Mouse (Mus musculus) c-Kit-positive CD71-positive TER-119-positive erythroid progenitor cells, embryonic 14.5 days (primary cell): ENCODE data around the gene Tenm4.

Experiments used
- DNase-seq: peaks from one replicate; pipeline ENCODE4 v3.0.0-alpha.2; 2013; ENCODE audit warnings: low spot score

The Tenm4 gene

DNA sequence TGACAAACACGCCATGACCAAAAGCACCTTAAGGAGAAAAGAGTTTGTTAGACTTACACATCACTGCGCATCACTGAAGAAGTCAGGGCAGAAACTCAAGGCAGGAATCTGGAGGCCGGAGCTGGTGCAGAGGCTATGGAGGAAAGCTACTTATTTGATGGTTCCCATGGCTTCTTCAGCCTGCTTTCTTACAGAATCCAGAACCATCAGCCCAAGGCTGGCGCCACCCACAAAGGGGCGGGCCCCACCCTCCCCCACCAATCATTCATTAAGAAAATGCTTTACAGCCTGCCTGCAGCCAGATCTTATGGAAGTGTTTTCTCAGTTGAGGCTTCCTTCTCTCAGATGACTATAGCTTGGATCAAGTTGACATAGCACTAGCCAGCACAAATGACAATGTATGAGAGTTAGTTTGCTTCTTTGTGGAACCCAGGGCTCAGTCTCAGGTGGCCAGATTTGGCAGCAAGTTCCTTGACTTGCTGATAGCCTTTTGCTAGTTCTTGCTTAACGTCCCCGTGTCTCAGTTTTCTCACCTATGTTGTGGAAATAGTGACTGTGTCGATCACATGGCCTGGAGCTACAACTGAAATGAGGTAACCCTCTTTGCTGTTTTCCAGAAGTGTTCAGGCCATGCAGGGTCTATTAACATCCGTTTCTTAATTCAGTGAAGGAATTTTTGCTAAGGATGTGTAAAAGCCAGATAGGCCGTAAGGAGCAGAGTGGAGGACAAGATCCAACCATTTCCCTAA lies 32.9 kb downstream of the Tenm4 start:
- no peak for DNase-seq

DNA sequence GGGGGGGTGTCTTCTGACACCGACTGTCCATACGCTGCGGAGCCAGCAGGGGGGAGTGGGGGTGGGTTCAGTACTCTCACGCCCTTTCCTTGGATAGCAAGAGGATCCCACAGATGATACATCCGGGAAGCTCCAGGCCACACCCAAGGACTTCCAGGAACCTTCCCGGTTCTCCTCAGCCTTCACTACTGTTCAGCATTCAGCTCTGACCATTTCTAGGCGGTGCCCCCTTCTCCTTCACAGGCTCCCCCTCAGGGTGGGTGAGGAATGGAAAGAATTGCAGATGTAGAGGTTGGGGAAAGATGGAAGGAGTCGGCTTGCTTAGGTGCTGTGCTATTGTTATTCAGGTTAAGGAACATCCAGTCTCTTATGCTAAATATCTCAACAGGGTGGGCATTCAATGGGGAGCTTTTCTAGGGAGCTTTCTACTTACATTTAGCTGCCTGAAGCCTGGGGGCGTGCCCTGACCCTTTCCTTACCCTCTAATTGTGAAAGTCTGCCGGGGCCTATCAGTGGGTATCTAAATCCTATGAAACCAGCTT lies 33.8 kb downstream of the Tenm4 start:
- no peak for DNase-seq

- no peak for DNase-seq
Measured at GRCm38 (mm10) chr7:96207071-96207470, 36.0 kb downstream of the Tenm4 start.

GRCm38 (mm10) chr7:96209783-96210524 lies 38.9 kb downstream of the Tenm4 start:
- no peak for DNase-seq

DNA sequence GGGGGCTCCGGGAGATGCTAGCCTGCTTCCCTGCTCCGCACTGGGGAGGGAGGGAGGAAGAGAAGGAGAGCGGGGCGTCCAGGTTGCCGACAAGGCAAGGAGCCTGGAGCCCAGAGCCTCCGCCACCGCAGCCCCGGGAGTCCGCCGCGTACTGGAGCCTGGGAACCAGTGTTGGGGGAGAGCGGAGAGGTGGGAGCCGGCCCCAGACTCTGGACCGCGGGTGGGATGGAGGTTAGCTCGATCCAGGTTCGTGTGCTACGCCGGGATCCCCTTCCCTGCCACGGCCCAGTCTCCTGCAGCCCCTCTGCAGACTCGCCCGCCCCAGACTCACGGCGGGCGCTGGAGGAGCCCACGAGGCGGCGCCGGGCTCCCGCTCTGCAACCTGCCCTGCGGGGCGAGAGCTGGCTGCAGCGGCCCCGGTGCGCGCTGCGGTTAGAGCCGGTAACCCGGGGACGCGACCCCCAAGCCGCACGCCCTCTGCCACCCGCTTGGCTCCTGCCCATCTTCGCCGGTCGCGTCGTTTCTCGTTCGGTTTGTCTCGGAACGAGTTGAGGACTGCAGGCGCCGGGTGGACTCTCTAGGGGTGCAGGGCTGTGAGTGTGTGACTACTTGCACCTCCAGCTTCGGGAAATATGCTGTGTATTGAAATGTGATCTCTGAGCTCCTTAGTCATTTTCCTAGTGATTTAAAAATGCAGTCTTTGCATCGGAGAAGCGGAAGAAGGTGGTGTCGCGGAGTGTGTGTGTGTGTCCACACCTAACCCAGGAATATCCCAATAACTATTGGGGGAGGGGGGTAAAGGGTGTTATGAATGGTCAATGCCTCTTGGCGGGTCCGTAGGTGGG lies 39.7 kb downstream of the Tenm4 start:
- DNase-seq, result no peak

GRCm38 (mm10) chr7:96211618-96212021 lies 40.6 kb downstream of the Tenm4 start:
- no peak for DNase-seq

GRCm38 (mm10) chr7:96212224-96212591 lies 41.2 kb downstream of the Tenm4 start:
- no peak for DNase-seq

DNA sequence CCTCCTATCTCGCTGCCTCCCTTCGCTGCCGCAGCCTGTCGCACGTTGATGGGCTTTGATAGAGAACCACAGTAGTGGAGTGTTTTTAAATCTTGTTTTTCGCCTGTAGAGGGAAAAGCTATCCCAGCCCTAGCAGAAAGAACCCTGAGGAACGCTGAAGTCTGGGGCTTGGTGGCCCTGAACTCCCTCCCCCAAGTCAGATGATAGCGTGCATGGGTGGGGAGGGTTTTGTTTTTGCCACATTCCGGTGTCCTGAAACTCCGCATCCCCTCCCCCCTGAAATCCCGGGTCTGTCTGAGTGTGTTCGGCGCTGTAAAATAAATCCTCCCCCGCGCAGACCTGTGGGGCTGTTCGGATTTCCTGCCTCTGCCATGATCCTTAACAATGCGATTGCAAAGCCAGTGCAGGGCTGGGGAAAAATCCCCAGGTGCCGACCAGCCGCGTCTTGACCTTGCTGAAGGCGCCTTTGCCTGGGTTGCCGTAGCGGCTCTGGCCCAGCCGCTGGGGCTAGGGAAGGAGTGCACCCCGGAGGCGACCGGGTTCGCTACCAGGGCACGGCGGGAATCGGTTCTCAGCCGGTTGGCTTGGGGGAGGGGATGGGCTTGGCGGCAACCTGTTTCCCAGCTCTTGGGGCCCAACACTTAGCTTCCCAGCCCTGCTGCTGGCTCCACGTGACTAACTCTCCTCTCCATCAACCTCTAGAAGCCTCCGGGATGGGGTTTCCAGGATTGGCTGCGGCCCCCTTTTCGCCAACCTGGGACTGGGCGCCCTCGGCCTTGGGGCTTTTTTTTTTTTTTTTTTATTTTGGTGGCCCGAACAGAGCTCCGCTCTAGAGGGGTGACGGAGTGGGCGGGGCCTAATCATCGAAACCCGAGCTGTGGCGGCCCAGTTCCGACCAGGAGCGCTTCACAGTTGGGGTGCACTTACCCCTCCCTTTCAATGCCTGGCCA lies 41.8 kb downstream of the Tenm4 start:
- no peak for DNase-seq

GRCm38 (mm10) chr7:96213741-96214140 lies 42.7 kb downstream of the Tenm4 start:
- DNase-seq, result no peak

GRCm38 (mm10) chr7:96214876-96215275 lies 43.8 kb downstream of the Tenm4 start:
- no peak for DNase-seq

GRCm38 (mm10) chr7:96215894-96216509 lies 45.0 kb downstream of the Tenm4 start:
- DNase-seq, result no peak

- no peak for DNase-seq
Measured at GRCm38 (mm10) chr7:96219386-96219785, 48.3 kb downstream of the Tenm4 start.

DNA sequence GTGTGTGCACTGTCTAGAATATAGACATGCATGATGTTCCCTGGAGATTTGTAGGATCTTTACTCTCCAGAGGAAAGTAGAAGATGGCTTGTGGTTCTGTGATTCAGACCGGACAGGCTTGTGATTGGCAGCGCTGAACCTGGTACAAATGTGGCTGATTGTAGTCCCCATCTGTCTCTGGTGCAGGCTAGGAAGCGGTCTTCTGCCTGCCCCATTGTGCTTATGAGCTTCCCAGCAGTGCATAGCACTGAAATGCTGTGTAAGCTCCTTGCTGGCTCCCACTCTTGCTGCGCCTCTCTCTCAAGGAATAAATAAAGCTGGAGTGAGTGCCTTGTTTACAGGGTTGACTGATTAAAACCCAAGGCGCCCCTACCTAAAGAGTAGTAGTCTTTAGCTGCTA lies 49.6 kb downstream of the Tenm4 start:
- no peak for DNase-seq

DNA sequence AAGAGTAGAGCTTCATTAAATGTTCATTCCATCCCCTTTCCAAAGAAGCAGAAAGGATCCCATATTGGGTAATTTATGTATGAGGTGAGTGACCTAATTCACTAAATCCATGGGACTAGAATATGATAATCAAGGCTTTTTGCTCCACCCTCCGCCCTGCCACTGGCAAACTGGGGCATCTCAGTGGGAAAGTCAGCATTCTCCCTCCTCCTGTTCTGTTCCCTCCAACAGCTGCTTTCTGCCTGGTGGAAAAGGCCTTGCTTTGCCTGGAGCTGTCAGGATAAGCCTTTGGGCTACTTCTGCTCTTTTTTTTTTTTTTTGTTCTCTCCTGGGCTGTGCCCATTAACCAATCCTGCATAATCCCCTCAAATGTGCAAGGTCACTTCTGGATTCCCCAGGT lies 51.5 kb downstream of the Tenm4 start:
- no peak for DNase-seq

DNA sequence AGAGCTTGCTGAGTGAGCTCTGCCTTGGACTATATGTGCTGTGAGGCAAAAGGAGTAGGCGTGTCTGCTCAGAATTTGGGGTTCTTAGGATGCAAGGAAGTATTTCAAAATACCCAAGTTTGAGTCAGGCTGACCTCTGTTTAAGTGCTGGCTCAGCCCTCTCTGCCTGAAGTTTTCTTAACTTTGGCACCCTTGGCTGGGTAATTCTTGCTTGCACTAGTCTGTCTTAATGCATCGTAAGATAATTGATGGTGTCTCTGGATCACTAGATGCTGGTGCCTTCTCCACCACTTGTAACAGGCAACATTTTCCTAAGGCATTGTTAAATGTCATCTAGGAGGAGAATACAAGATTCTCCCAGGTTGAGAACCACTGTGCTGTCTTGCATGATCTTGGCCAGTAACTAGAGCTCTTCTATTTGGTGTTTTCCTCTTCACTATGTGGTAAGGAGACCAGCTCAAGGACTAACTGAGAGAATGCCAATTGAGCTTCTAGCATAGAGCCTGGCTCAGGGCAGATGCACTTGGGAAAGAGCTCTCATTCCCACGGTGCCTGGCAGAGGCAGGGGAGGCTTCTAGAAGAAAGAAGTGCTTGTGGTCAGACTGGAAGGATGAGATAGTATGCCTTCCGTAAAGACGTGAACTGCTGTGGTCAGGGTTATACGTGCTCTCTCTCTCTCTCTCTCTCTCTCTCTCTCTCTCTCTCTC lies 57.7 kb downstream of the Tenm4 start:
- no peak for DNase-seq

- no peak for DNase-seq
Measured at GRCm38 (mm10) chr7:96230006-96230719, 59.1 kb downstream of the Tenm4 start.

- DNase-seq, result no peak
Measured at GRCm38 (mm10) chr7:96230720-96231241, 59.7 kb downstream of the Tenm4 start.

DNA sequence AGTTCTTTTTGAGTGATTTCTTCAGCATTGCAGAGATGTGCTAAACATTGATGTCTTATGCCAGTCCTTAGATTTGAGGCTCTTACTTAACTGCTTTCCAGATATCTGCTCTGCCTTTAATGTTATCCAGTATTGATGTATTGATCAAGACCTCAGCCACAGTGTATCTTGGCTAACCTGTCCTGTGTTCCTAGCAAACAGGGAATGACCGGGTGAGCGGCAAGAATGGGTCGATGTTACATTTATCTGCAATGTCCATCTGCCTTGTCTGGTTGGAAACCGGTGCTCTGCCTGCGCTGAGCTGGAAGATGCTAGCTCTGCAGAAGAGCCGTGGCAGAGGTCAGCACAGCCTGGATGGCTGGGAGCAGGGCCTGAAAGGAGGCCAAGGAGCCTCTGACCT lies 64.8 kb downstream of the Tenm4 start:
- no peak for DNase-seq

GRCm38 (mm10) chr7:96240661-96241060 lies 69.6 kb downstream of the Tenm4 start:
- DNase-seq, result no peak
